Mouse (Mus musculus) small intestine, adult 2 months (tissue): ENCODE results near the gene 9130213A22Rik.

ENCODE experiments used
- CTCF ChIP-seq: fragments of 200-500 bp; IDR thresholded peaks from 2 replicates; pipeline ENCODE4 v1.5.1; 2012; ENCODE audit warnings: low read depth, mild to moderate bottlenecking, control low read depth, inconsistent platforms, low read length, moderate library complexity, mixed read lengths; ENCODE audit not compliant: insufficient replicate concordance, insufficient read length; ENCODE audit errors: extremely low read depth
- POLR2A ChIP-seq: fragments of 200-500 bp; IDR thresholded peaks from 2 replicates; pipeline ENCODE4 v1.6.1; 2012; ENCODE audit warnings: low read depth, mild to moderate bottlenecking, control low read depth, inconsistent platforms, low read length, moderate library complexity

GRCm38 (mm10) chr11:69094697-69095429 is 27.5 kb downstream of the 9130213A22Rik start, which contains the start of gene Per1:
- peak; percentile 88 for TF ChIP-seq POLR2A
- TF ChIP-seq CTCF, result no peak
